Mouse (Mus musculus): ENCODE data around the gene Nobox. TPM values are rescaled to one million over a fixed set of nuclear protein-coding genes. Genes with fewer than 3 reads are reported as not detected.

The Nobox gene
- total RNA-seq, 2 experiments from 2014 or later, result 0.52 TPM; not detected in 1

DNA sequence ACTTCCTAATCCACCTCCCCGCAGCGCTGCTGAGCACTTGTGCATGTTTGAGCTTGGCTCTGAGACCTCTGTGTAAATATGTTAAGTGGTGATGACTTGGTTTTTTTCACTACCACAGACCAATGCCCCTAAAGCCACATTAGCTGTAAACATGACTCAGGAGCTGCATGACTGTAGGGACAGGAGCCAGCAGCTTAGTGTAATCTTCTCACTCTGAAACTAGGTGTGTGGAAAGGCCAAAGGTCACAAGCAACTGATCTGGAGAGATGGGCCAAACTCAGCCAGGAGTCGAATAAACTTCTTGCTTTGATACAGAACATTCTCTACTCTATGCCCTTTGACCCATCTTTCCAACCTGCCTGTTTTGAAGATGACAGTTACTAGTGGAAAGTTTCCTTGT lies 17.3 kb downstream of the Nobox start:
- intact Hi-C loops (cut with DNase I), result loop anchor here (10.0 kb wide), 1 partner anchor 427 kb away; no protein-coding TSS in a partner anchor
- DNase-seq (ENCODE audit: low spot score in 2 of 2), result no peak

GRCm38 (mm10) chr6:43280481-43280880 lies 28.9 kb downstream of the Nobox start:
- no peak for DNase-seq (ENCODE audit: low spot score in 2 of 2)
- intact Hi-C loops (cut with DNase I), result no loop called here

GRCm38 (mm10) chr6:43278247-43278646 lies 31.1 kb downstream of the Nobox start:
- intact Hi-C loops (cut with DNase I), result no loop called here
- DNase-seq (ENCODE audit: low spot score in 2 of 2), result no peak

DNA sequence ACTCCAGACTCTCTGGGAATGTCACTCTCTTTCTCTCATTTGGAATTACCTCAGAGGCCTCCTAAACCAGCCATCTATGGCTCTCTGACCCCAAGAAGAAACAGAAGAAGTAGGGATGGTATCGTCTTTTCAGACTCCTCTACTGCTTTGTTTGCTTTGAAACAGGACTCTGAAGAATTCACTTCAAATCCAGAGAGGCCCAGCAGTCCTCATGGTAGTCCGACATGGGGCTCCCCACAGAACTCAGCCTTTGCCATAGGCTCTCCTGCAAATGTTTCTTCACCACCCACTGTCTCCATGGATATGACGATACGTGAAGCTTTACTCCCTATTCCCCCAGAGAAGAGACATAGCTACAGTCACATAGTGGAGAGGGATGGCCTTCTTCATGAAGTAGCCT lies 35.2 kb downstream of the Nobox start:
- intact Hi-C loops (cut with DNase I), result no loop called here

GRCm38 (mm10) chr6:43272597-43272996 lies 36.8 kb downstream of the Nobox start:
- DNase-seq (ENCODE audit: low spot score in 2 of 2), result no peak
- intact Hi-C loops (cut with DNase I), result no loop called here

More for the DNA sequence above, 35.2 kb downstream of the Nobox start:
- DNase-seq (ENCODE audit: low spot score in 2 of 2), result no peak

DNA sequence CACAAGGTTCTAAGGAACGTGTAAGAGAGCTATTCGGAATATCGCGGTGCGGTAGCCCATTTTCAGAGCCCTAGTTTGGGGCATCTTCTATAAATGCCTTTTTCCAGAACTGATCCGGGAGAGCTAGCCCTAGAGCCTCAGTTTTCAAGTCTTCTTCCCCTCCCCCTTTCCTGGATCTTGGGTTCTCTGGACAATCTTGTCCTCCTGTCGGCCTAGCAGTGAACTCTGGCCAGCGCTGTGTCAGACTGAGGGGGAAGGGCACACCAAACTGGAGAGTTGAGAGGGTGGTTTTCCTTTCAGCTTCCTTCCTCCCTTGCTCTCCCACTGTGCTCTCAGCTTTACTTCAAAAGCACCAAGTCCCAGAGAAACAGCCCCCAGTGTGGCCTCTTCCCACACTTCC lies 43.0 kb downstream of the Nobox start:
- intact Hi-C loops (cut with DNase I), result no loop called here
- DNase-seq (ENCODE audit: low spot score in 2 of 2), result no peak

- DNase-seq (ENCODE audit: low spot score in 2 of 2), result no peak
- intact Hi-C loops (cut with DNase I), result no loop called here
Observed at GRCm38 (mm10) chr6:43265363-43266041, 43.9 kb downstream of the Nobox start, which contains the start of gene Arhgef5. Gene Arhgef5, plus strand, starts transcription at chr6:43265582.

GRCm38 (mm10) chr6:43260756-43261155 lies 48.6 kb downstream of the Nobox start:
- intact Hi-C loops (cut with DNase I), result no loop called here

DNA sequence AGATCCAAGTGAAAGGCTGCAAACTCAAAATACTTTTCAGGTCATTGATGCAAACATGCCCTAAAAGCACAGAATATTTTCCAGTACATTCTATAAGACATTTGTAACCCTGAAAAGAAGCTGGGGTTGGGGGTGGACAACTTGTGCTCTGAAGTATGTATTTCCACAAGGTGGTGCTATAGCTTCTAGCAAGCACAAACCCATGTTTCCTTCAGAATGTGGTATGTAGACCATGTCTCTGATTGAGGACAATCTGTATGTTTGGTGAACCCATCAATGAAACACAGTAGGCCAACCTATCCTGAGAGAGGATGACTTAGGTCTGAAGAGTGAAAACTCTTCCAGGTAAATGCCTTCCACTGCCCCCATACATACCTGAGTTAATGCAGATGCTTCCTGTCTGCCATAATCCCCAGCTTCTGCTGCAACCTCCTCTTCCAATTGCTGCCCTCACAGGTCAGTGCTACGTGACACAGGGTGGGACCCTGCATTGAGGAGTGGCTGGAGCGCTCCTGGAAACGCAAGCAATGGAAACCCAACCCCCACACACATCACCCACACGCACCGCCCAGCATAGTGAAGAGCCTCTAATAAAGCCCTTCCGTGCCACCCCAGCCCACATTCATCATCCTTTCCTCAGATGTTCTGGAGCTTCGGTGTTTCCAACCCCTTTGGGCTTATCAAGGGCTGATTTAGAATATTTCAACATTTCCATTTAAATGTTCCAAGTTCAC lies 55.0 kb downstream of the Nobox start:
- DNase-seq (ENCODE audit: low spot score in 2 of 2), result no peak
- intact Hi-C loops (cut with DNase I), result loop anchor here (5.0 to 10.0 kb wide), 2 partner anchors 43 to 80 kb away; no protein-coding TSS in a partner anchor

More at GRCm38 (mm10) chr6:43260756-43261155, 48.6 kb downstream of the Nobox start:
- no peak for DNase-seq (ENCODE audit: low spot score in 2 of 2)

Other genes with a start within 250 kb of the Nobox start
- gene Olfr441, start 203.2 kb downstream of the Nobox start, total RNA-seq (2021), result not detected
- gene Olfr237-ps1, start 163.0 kb downstream of the Nobox start, total RNA-seq (2021), result not detected
- gene Olfr437, start 146.3 kb downstream of the Nobox start, total RNA-seq (2021), result not detected
- gene Olfr13, start 137.4 kb downstream of the Nobox start, total RNA-seq (2021), result not detected
- gene Olfr435, start 112.4 kb downstream of the Nobox start, total RNA-seq (2021), result not detected
- not detected for gene Olfr434, start 96.5 kb downstream of the Nobox start, total RNA-seq (2021)
- gene Olfr47, start 78.0 kb downstream of the Nobox start, total RNA-seq (2021), result not detected
- 1 to 10 TPM; 1.4 to 2.9 TPM for gene Arhgef5, start 44.0 kb downstream of the Nobox start, total RNA-seq (2021)